Mouse (Mus musculus) cerebellum, adult 8-10 months (tissue): ENCODE data around the gene Cbr1.
A peak's percentile ranks its signal among the peaks of the same experiment; 100 is the strongest.
"Not testable (repeated sequence)": the region's sequence is repeated elsewhere in the genome, so short reads cannot be mapped to it uniquely, and the experiment has no call there.

Source experiments
- DNase-seq: peaks from one replicate; pipeline ENCODE4 v3.0.0; 2022

Cbr1 gene

DNA sequence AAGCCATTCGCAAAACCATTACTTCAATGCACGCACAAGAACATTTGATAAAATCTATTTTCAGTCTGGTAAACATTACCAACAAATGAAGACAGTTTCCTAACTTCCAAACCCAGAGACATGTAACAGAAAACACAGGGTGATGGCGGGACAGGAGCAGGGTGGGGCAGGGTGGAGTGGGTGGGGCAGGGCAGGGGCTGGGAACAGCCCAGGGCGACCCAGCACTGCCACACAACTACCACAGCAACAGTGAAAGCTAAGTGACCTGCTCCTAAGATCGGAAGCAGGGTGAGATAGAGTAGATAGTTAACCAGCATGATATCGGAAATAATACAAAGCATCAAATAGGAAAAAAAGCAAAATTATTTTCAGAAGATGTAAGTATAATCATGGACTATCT lies 6.2 kb upstream of the Cbr1 start:
- no peak for DNase-seq

DNA sequence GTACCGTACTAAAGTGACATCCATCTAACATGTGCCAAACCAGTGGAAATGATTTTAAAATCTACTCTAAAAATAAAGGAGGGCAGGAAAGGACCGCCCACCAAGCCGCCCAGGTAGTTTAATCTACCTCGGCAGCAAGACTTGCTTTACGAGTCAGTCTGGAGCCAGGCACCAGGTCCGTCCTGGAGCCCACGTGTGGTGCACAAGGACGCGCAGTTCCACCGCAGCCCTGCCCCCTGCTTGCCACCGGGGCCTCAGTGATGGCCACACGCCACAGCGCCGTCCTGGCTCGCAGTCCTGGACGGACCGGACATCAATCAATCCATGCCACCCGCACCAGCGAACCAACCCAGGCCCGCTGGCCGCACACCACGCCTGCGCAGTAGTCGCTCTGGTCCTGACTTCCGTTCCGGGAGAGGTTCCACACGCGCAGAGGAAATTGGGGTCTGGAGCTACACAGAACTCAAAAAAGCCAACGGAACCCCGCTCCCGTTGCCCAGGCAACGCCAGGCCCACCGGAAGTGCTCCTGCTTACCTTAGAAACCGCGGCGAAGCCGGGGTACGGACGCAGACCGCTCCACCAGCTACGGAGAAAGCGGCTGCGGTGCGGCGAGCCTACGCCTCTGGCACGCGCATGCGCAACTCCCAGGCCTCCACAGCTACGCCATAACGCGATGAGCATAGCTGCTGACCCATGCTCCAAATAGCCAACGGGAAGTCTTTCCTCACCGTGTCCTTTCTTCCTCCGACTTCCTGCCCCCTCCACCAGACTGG lies 2.0 kb upstream of the Cbr1 start, which contains the start of gene Setd4:
Setd4 (minus strand) TSS at position 625 of the 774 bp plus-strand sequence.
- DNase-seq: peak; percentile 96

DNA sequence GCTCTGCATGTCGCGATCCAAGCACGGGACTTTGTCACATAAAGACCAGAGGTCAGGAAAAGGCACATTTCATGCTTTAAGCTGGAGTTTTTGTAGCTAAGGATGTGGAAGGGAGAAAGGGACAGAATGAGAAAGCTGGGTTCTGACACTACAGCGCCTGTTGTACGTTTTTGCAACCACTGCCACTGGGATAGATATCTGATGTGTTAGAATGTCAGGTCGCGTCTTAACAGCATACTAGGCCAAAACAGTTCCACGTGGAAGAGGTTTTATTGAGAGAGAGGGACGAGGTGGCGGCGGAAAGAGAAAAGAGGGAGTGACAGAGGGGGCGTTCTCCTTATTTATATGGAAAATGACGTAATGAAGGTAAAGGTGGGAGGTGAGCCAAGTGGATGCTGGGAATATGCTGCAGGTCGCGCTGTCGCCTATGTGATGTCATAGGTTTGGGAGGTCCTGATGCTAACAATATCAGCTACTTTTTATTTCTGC lies 1.1 kb upstream of the Cbr1 start:
- DNase-seq: no peak

DNA sequence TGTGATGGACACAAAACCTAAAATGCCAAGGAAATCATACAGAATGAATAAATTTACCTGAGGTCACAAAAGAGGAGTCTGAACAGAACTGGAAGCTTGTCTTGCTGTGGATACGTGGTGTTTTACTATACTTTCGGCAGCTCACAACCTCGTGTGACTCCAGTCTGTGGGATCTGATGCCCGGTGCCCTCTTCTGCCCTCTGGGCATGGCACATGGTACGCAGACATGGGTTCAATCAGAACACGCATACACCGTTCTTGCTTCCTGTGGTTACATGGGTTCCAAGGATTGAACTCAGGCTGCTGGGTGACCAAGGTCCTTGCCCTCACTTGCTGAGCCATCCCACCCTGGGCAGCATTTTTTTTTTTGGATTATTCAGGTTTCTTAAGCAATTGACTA lies 493 bp downstream of the Cbr1 start:
- no peak for DNase-seq

DNA sequence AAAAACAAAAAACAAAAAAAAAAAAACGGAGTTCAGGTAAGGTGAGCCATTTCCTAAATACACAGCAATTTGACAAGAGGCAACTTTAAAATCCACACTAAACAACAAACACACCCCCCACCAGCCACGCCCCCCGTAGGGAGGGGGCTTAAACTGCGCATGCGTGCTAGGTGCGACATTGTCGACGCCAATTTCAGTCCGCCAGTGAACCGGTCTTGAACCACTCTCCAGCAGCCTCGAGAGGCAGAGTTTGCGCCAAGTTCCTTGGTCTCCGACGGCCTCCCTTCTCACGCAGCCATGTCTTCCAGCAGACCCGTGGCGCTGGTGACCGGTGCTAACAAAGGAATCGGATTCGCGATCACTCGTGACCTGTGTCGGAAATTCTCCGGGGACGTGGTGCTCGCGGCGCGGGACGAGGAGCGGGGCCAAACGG lies 2.0 kb downstream of the Cbr1 start:
- peak; percentile 80 for DNase-seq

DNA sequence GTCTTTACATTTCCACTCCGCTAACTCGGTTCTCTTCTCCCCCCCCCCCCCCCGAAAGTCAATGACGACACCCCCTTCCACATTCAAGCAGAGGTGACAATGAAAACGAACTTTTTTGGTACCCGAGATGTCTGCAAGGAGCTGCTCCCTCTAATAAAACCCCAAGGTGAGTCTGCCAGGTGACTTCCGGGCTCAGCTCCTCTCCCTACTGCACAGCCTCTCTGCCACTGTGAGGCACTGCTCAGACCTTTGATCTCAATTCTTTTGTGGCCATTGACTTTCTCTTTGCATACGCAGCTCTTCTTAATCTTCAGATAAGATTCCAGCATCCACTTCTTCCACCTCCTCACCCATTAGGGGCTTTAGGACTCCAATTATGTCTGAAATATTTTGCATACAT lies 3.1 kb downstream of the Cbr1 start:
- no peak for DNase-seq

DNA sequence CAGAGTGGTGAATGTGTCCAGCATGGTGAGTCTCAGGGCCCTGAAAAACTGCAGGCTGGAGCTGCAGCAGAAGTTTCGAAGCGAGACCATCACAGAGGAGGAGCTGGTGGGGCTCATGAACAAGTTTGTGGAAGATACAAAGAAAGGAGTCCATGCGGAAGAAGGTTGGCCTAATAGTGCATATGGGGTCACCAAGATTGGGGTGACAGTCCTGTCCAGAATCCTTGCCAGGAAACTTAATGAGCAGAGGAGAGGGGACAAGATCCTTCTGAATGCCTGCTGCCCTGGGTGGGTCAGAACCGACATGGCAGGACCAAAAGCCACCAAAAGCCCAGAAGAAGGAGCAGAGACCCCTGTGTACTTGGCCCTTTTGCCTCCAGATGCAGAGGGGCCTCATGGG lies 4.1 kb downstream of the Cbr1 start:
- DNase-seq: no peak

DNA sequence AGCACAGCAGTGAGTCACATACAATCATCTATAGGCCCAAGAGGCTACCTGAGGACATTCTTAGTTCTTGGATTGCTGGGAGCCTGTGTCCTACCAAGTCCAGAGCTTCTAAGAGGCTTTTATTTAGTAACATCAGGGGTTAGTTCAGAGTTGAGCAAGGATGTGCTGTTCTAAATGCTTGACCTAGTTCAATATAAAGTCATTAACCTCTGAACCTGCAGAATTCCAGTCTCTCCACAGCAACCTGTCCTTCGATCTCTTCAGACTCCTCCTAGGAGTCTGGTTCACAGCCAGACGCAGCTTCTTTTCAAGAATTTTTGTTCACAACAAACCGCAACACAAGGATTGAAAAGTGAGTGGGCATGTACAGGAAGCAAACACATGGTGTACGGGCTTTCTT lies 5.3 kb downstream of the Cbr1 start:
- no peak for DNase-seq

DNA sequence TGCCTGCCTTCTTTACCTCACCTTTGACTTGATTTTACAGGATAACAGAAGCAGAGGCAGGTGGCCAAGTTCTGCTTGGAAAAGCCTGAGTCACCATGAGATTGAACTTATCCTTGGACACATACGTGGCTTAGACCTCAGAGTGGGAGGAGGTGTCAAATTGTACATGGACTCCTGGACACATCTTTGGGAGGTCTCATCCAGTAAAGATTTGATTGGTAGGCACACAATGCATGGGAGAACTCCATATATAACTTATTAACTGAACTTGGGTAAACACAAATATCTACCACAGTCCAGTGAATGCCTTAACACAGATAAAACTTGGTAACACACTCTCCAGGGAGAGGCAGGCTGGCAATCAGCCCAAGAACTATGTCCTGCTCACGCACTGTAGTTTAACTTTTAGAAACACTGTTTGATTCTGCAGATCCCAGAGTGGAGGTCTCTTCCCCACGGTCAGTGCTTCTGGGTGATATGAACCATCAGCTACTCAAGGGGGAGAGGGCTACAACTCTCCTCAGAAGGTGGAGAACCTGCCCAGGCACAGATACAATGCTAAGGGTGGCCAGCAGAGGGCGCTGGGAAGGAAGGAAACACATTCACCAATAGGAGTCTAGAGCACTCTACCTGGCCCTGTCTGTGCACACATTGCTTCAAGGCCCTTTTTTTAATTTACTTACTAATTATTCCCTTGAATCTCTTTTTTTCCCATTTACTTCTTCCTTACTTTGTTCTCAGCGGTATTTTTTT lies 9.6 kb downstream of the Cbr1 start:
- DNase-seq: peak; percentile 59

DNA sequence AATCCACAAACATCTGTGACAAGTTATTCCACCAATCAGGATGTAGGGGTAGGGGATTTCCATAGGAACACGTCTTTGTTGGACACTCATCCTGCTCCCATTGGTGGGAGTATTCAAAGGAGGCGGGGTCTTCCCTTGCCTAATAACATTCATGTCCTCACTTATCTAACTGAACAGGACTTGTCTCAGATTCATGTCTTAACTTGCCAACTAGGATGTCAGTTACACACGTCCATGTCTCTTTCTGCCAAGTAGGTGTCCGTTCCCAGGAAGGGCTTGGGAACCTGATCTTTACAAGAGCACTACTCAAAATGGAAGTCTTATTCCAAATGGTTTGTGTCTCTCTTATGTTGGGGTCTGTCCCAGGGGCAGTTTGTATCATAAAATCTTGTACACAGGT lies 18.1 kb downstream of the Cbr1 start:
- not testable (repeated sequence) for DNase-seq

DNA sequence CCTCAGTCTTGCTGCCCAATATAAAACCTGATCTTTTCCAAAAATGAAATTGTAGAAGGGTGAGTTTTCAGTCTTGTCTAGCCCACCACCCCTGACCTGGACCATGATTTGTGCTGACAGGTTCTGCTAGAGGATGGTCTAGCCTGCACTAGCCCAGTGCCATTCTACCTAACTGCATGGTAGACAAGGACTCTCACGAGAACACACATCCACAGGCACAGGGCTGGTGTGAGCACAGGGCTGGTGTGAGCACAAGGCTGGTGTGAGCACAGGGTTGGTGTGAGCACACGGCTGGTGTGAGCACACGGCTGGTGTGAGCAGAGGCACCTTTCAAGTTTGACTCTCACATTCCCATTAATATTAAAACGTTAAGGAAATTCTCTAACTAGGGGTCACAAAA lies 19.0 kb downstream of the Cbr1 start:
- no peak for DNase-seq

DNA sequence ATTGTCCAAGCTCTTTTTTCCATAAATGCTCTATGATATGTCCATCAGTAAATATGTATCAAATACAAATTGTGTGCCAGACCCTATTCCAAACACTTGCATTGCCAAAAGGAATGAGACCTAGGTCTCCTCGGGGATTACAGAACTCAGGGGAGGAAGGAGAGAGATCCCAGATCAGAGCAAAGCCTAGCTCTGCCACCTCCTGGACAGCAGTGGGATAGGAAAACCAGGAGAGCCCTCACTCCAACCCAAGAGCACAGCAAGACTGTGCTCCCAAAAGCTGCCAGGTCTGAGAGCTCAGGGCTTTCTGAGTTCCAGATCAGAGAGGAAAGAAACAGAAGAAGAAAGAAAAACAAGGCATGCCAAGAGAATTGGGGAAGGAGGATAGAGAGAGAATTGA lies 21.1 kb downstream of the Cbr1 start:
- DNase-seq: no peak

DNA sequence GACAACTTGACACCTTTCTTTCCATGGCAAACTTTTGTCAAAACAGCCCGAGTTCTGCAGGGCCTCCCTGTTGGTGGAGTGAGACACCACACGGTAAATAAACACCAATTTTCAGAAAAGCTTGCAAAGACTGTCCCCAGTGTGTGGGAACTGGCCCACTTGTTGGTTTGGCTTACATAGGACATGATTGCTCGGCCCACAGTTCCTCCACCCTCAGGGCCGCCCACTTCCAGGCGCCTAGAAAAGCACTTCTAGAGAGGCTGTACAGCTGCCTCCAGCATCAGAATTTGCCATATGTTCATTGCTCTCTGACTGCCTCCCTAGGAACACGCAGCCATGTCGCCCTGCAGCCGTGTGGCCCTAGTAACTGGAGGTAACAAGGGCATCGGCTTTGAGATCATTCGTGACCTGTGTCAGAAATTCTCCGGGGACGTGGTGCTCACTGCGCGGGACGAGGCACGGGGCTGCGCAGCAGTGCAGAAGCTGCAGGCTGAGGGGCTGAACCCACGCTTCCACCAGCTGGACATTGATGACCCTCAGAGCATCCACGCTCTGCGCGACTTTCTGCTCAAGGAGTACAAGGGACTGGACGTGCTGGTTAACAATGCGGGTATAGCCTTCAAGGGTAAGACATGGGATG lies 22.2 kb downstream of the Cbr1 start, which contains the start of gene Gm5678:
Gm5678 (plus strand) TSS at position 337 of the 640 bp plus-strand sequence.
- DNase-seq: no peak

DNA sequence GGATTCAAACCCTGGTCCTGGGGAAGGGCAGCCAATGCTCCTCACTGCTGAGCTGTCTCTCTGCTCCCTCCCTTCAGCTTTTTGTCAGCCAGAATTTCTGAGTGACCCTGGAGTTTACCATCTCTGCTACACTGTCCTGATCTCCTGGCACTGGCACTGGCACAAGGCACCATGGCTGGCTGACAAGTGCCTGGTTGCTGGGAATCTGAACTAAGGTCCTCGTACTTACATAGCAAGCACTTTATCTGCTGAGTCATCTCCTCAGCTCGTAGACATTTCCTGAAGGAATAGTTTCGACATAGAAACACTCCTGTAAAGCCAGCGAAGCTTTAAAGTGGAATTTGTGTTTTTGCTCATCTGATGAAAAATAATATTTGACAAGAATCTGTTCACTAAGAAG lies 38.4 kb downstream of the Cbr1 start:
- no peak for DNase-seq

DNA sequence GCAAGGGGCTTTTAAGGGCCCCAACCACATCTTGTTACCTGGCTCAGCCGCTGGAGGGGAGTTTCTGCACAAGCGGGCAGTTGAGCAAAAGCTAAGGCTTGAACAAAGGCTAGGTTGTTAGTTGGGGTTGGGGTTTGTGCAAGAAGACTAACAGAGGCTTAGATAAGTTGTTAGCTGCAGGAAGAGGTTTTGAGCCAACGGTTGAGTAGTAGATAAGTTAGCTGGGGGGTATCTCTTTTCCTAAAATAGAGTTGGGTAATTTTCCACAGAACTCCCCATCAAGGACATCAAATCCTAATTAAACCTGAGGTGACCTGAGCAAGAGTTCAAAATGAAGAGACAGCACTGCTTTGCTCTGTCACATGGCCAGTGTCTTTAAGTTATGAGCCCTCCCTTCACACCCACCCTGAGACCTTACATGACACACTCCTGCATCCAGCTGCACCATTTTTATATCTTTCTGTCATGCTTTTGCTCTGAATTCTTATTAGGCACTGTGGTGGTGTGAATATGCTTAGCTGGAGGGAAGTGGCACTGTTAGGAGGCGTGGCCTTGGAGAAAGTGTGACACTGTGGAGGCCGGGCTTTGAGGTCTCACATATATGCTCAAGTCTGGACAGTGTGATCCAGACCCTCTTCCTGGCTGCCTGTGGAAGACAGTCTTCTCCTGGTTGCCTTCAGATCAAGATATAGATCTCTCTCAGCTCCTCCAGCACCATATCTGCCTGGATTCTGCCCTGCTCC lies 43.0 kb downstream of the Cbr1 start:
- DNase-seq: no peak
